Mouse (Mus musculus): ENCODE data around the gene Inpp5f.

Gene Inpp5f

GRCm38 (mm10) chr7:128738041-128738440, 126.9 kb downstream of the Inpp5f start:
- no peak for DNase-seq (ENCODE audit: low read depth, low spot score)

- no peak for DNase-seq (ENCODE audit: low read depth, low spot score)
Observed at GRCm38 (mm10) chr7:128739116-128739461, 128.0 kb downstream of the Inpp5f start.

- peak; percentile 53 for DNase-seq (ENCODE audit: low read depth, low spot score)
Observed at GRCm38 (mm10) chr7:128739462-128740277, 128.5 kb downstream of the Inpp5f start.

- DNase-seq (ENCODE audit: low read depth, low spot score): peak; percentile 93
Observed at GRCm38 (mm10) chr7:128740334-128740733, 129.2 kb downstream of the Inpp5f start, which contains the start of gene Mcmbp. Gene Mcmbp (minus strand): TSS chr7:128740495.

GRCm38 (mm10) chr7:128743898-128744297, 132.8 kb downstream of the Inpp5f start:
- no peak for DNase-seq (ENCODE audit: low read depth, low spot score)

GRCm38 (mm10) chr7:128744684-128745485, 133.8 kb downstream of the Inpp5f start, which contains the start of gene Sec23ip:
Gene Sec23ip (plus strand): TSS chr7:128744943.
- peak; percentile 99 for DNase-seq (ENCODE audit: low read depth, low spot score)

All from R1 (cell line).